Mouse (Mus musculus) embryonic stem cell, embryonic (primary cell): ENCODE data around the gene Trmt10a.

Source experiments
- CTCF ChIA-PET, 4 experiments: fragments of 300-600 bp in 2 of 4; fragments of 350-600 bp in 2 of 4; sonication (Branson Sonifier 250); formaldehyde crosslinking; loops; one replicate each; lab custom pipeline; 2022; ENCODE audit warnings: inconsistent platforms in 2 of 4; lab: Charles Lee
- POLR2A ChIA-PET, 4 experiments: fragments of 300-600 bp in 2 of 4; fragments of 350-600 bp in 2 of 4; sonication (Branson Sonifier 250); formaldehyde crosslinking; loops; one replicate each; lab custom pipeline; 2022; ENCODE audit warnings: antibody characterized with exemption in 4 of 4, inconsistent platforms in 1 of 4; lab: Charles Lee

Gene Trmt10a

DNA sequence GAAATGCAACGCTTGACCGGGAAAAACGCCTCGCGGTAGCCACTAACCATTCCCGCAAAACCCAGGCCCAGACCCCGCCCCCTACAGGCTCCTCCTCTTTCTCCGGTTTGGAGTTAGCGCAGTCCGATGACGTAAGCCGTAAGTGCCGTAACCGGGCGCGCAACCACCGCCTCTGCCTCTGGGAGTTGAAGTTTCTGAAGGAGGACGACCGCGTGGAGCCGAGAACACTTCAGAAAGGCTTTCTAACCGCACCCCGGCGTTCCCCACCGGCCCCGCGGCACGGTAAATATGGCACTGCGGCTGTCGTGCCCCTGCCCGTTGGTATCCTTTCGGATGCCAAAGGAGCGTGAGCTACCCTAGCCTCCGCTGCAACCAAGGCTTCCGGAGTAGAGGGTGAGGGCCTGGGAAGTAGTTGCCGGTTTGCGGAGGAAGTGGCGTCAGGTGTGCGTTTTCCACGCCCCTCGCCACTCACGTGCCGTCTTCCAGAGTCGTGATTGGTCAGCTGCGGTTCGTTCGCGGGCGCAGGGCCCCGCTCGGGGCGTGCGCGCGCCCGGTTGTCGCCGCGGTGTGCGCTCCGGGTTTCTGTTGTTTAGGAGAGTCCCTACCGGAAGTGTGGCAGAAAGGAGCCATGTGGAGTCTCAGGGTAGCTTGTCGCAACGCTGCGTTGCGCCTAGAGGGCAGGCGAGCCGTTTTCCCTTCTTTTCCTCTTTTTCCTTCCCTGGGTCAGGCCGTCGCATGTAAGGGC is at the start of gene Trmt10a:
Gene Trmt10a, plus strand, starts transcription at position 134 of the 745 bp plus-strand sequence.
- POLR2A ChIA-PET = interaction anchor here (0.5 to 6.0 kb wide), 148 partner anchors 9 to 854 kb away, joined by 3 to 108 read pairs (median 5); partner anchors contain the start of genes Dnajb14 (in 3 of the 4), H2afz (in 3 of the 4), Adh5 (in 2 of the 4) and Gm5105 (in 2 of the 4)

GRCm38 (mm10) chr3:138095301-138095700 is 47.9 kb upstream of the Trmt10a start:
- CTCF ChIA-PET = no interaction called here
- POLR2A ChIA-PET = interaction anchor here in 2 of 4 experiments (0.6 to 1.2 kb wide), 2 partner anchors 20 to 33 kb away, joined by 3 read pairs; no protein-coding TSS in a partner anchor

More for the DNA sequence above, at the start of gene Trmt10a:
- CTCF ChIA-PET = interaction anchor here (0.7 to 4.0 kb wide), 15 partner anchors 12 to 932 kb away, joined by 3 to 72 read pairs (median 9); partner anchors contain the start of gene H2afz (in 2 of the 4)

DNA sequence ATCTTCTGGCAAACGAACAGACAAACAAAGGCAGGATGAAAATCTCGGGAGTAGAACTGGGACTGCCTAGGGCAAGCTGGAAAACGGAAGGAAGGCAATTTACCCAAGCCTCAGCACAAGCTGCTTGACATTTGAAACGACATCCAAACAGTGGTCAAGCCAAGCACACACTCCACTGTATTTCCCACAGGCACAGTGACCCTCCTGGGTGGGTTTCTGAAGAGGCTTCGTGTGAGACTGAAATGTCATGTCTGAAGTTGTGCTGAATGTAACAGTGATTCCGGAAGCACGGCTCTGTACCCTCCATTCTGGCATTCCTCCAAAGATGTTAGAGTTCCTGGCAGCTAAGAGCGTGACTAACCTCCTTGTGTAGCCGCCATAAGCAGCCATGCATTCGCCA is 47.5 kb upstream of the Trmt10a start:
- ChIA-PET CTCF (no interaction called here), POLR2A (interaction anchor here in 2 of 4 experiments (0.6 to 1.2 kb wide), 2 partner anchors 21 to 32 kb away, joined by 3 read pairs; no protein-coding TSS in a partner anchor)

- CTCF ChIA-PET = interaction anchor here in 1 of 4 experiments (0.6 kb wide), 1 partner anchor 112 kb away, joined by 6 read pairs; no protein-coding TSS in a partner anchor
Measured at GRCm38 (mm10) chr3:138096263-138097028, 46.8 kb upstream of the Trmt10a start.

DNA sequence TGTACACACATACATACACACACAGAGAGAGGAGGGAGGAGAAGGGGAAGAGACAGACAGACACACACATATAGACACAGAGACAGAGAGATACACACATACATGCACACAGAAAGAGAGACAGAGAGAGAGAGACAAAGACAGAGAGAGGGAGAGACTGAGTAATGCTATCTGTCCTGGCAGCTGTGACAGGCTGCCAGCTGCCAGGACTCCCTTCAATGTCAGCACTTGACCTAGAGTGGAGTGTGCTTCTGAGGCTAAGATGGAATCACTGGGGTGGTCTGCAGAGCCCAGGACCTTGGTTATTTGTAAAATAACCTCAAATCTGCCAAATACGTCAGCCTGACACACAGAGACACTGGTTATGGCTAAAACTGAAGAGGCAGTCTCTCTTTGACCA is 45.5 kb upstream of the Trmt10a start:
- POLR2A ChIA-PET = interaction anchor here in 2 of 4 experiments (0.9 to 3.3 kb wide), 7 partner anchors 18 to 94 kb away, joined by 3 to 10 read pairs (median 4); partner anchors contain the start of gene Trmt10a (in 2 of the 2)

More at GRCm38 (mm10) chr3:138096263-138097028, 46.8 kb upstream of the Trmt10a start:
- POLR2A ChIA-PET = interaction anchor here in 3 of 4 experiments (0.7 to 3.3 kb wide), 7 partner anchors 32 to 327 kb away, joined by 3 to 10 read pairs (median 3); partner anchors contain the start of gene Trmt10a (in 2 of the 3)

DNA sequence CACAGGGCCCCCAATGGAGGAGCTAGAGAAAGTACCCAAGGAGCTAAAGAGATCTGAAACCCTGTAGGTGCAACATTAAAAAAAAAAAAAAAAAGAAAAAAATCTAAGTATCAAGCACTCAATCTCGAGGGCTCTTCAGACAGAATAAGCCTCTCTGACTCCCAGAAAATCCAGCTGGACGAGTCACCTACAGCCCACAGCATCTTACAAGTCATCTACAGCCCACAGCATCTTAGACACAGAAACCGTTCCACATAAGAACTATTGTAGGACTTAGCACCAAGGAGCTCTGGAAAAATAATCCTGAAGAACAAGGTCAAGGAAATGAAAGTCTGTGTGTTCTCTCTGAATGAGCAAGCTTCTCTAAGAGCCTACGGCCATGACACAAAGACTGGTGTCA is 41.3 kb upstream of the Trmt10a start:
- ChIA-PET POLR2A (interaction anchor here in 2 of 4 experiments (0.6 to 0.8 kb wide), 4 partner anchors 12 to 716 kb away, joined by 3 to 5 read pairs (median 4); partner anchors contain the start of gene H2afz (in 1 of the 2)), CTCF (interaction anchor here in 1 of 4 experiments (0.9 kb wide), 1 partner anchor 111 kb away, joined by 3 read pairs; no protein-coding TSS in a partner anchor)

More for the DNA sequence above, 45.5 kb upstream of the Trmt10a start:
- CTCF ChIA-PET = interaction anchor here in 1 of 4 experiments (0.6 kb wide), 1 partner anchor 56 kb away, joined by 5 read pairs; no protein-coding TSS in a partner anchor

GRCm38 (mm10) chr3:138103690-138104089 is 39.6 kb upstream of the Trmt10a start:
- ChIA-PET POLR2A (interaction anchor here in 1 of 4 experiments (1.7 kb wide), 1 partner anchor 40 kb away, joined by 5 read pairs; no protein-coding TSS in a partner anchor), CTCF (no interaction called here)

GRCm38 (mm10) chr3:138105056-138105455 is 38.2 kb upstream of the Trmt10a start:
- CTCF ChIA-PET = no interaction called here
- POLR2A ChIA-PET = no interaction called here

DNA sequence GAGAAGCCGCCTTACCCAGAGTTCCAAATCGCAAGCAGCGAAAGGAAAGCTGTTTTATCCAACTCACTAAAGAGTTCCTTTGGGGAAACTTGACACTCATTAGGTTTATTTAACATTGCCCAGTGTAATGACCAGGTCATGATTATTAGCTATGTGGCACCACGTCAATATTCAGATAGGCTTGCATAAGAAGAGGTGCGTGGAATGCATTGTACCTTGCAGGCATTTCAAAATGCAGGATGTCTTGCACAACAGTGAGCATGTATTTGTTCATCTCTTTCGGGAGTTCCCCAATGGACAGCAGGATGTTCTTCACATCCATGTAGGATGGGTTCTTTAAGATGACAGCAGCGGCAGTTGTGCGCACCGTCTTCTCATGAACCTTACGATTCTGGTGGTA is 36.4 kb upstream of the Trmt10a start:
- ChIA-PET CTCF (no interaction called here), POLR2A (no interaction called here)

- ChIA-PET POLR2A (interaction anchor here in 1 of 4 experiments (1.0 to 1.1 kb wide), 2 partner anchors 12 to 248 kb away, joined by 3 read pairs; no protein-coding TSS in a partner anchor), CTCF (no interaction called here)
Measured at GRCm38 (mm10) chr3:138110910-138111782, 32.1 kb upstream of the Trmt10a start.

DNA sequence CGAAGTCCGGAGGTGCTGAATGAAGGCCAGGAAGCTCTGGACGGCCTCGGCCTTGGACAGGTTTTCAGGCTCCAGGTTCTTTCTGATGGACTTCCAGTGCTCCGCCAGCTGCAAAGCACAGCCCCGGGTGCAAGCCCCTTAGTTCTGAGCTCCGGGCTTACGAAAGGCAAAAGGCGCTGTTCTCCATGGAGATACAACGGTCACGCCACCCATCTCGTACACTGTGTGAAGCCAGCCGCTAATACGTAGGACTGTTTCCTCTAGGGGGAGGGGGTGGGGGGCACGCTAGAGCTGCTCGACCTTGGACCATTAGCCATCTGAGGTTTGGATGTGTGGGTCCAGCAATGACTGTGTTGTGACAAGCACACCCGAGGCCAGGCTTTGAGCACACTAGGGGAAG is 29.1 kb upstream of the Trmt10a start:
- ChIA-PET POLR2A (interaction anchor here in 3 of 4 experiments (0.6 to 2.9 kb wide), 11 partner anchors 12 to 333 kb away, joined by 3 to 26 read pairs (median 4); partner anchors contain the start of genes Trmt10a (in 3 of the 3), H2afz (in 2 of the 3), Mttp (in 2 of the 3) and Dnajb14 (in 1 of the 3)), CTCF (interaction anchor here in 3 of 4 experiments (0.6 to 1.8 kb wide), 5 partner anchors 30 to 123 kb away, joined by 3 to 9 read pairs (median 5); partner anchors contain the start of gene Trmt10a (in 1 of the 3))

GRCm38 (mm10) chr3:138116871-138117270 is 26.4 kb upstream of the Trmt10a start:
- ChIA-PET POLR2A (no interaction called here), CTCF (interaction anchor here in 1 of 4 experiments (1.7 kb wide), 1 partner anchor 126 kb away, joined by 5 read pairs; no protein-coding TSS in a partner anchor)

GRCm38 (mm10) chr3:138118392-138118791 is 24.9 kb upstream of the Trmt10a start:
- POLR2A ChIA-PET = interaction anchor here in 2 of 4 experiments (1.0 to 1.1 kb wide), 2 partner anchors 25 kb away, joined by 3 to 8 read pairs; partner anchors contain the start of gene Trmt10a (in 2 of the 2)
- CTCF ChIA-PET = no interaction called here

DNA sequence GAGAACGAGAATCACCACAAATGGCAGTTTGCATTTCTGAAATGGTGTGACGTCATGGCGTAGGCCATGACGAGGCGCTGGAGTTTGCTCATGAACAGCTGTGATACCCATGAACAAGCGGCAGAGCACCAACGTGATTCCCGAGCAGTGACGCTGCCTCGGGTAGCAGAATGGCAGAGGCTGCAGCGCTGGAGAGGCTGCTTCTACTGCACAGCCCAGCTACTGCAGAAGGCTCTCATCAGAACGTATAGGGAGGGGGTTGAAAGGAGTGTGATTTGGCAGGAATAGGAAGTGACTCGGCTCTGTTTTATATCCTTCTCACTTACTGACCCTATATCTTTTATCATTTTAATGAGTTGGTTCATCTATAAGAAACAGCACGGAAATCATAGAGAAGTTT is 24.4 kb upstream of the Trmt10a start:
- ChIA-PET CTCF (no interaction called here), POLR2A (interaction anchor here in 2 of 4 experiments (1.0 to 1.1 kb wide), 2 partner anchors 25 kb away, joined by 3 to 8 read pairs; partner anchors contain the start of gene Trmt10a (in 2 of the 2))

DNA sequence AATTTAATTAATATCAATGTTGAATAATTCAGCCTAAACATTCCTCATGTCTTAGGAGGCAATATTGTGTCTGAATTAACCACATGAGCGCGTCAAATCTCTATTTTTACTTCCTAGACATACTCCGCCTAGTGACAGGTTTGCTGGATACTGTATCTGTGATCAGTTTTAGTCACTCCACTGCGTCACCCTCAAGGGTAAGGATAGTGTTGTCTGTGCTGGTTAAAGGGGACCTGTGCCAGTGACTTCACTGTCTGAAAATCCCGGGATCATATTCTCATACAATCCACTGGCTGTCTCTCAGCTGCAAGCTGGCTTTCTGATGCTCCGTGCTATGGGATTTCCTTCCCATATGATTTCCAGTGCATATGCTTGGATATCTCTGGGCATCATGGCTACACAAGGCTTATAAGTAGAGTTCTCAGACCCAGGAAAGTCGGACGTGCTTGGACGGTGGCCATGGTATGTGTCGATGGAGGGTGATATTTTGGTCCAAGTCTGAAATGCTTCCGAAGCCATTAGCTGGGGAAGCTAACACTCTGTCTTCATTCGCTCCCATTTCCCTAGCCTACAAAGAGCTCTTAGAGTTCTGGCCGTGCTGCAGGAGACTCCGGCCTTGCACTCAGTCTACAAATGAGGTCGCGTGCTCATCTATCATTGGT is 23.7 kb upstream of the Trmt10a start:
- POLR2A ChIA-PET = interaction anchor here in 2 of 4 experiments (0.8 to 2.1 kb wide), 5 partner anchors 11 to 255 kb away, joined by 3 to 5 read pairs (median 3); partner anchors contain the start of genes H2afz (in 1 of the 2) and Mttp (in 1 of the 2)
- CTCF ChIA-PET = interaction anchor here in 1 of 4 experiments (2.0 kb wide), 1 partner anchor 128 kb away, joined by 4 read pairs; no protein-coding TSS in a partner anchor

DNA sequence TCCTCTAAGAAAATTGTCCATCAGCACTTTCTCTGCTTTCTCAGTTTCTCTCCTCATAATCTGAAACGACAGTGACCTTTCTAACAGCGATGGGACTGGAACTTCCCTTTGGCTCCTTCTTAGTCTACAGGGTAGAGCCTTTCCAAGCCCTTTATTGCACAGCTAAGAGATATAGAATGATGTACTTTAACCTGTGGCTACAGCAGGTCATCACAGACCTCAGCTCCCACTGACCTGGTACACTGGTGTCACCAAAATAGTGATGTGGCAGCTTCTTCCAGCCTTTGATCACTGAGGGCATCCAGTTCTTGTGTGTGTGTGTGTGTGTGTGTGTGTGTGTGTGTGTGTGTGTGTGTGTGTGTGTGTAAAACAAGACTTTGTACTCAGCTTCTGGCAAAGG is 21.8 kb upstream of the Trmt10a start:
- ChIA-PET POLR2A (interaction anchor here in 2 of 4 experiments (0.6 to 3.9 kb wide), 7 partner anchors 9 to 1463 kb away, joined by 3 to 14 read pairs (median 4); partner anchors contain the start of genes H2afz (in 1 of the 2), Mttp (in 1 of the 2) and Trmt10a (in 1 of the 2)), CTCF (interaction anchor here in 2 of 4 experiments (0.6 to 2.0 kb wide), 2 partner anchors 130 to 1086 kb away, joined by 4 to 5 read pairs; no protein-coding TSS in a partner anchor)
